Mouse (Mus musculus) thymus, adult 2 months (tissue): ENCODE results near the gene Dhx34.

Experiments used
- CTCF ChIP-seq: fragments of 200-500 bp; IDR thresholded peaks from 2 replicates; pipeline ENCODE4 v1.5.1; 2012; ENCODE audit warnings: mild to moderate bottlenecking, control low read depth, low read length, moderate library complexity, borderline replicate concordance; ENCODE audit not compliant: control insufficient read depth, poor library complexity, insufficient read depth; ENCODE audit errors: extremely low read depth
- POLR2A ChIP-seq: fragments of 200-500 bp; IDR thresholded peaks from 2 replicates; pipeline ENCODE4 v1.6.1; 2012; ENCODE audit warnings: mild to moderate bottlenecking, low read length, control low read depth, moderate library complexity; ENCODE audit not compliant: control insufficient read depth, poor library complexity, insufficient read depth; ENCODE audit errors: extremely low read depth

GRCm38 (mm10) chr7:16261097-16261496 lies 39.3 kb upstream of the Dhx34 start:
- TF ChIP-seq POLR2A (no peak), CTCF (no peak)
